Mouse (Mus musculus): ENCODE measurements around the gene Chd4.
"Not testable (repeated sequence)": the region's sequence is repeated elsewhere in the genome, so short reads cannot be mapped to it uniquely, and the experiment has no call there.

Gene Chd4

GRCm38 (mm10) chr6:125095391-125096278, at the start of gene Chd4:
Chd4 (plus strand) TSS chr6:125095981.
- DNase-seq: peak; percentile 97 to 99

- peak; percentile 91 for DNase-seq
Measured at GRCm38 (mm10) chr6:125046691-125047090, 49.1 kb upstream of the Chd4 start.

- DNase-seq: no peak
Measured at GRCm38 (mm10) chr6:125049678-125050077, 46.1 kb upstream of the Chd4 start, which contains the start of gene Acrbp. Acrbp (plus strand) TSS chr6:125049689.

- no peak for DNase-seq
Measured at GRCm38 (mm10) chr6:125051237-125051636, 44.5 kb upstream of the Chd4 start.

- no peak for DNase-seq
Measured at GRCm38 (mm10) chr6:125061493-125061892, 34.3 kb upstream of the Chd4 start.

- no peak for DNase-seq
Measured at GRCm38 (mm10) chr6:125062511-125062910, 33.3 kb upstream of the Chd4 start.

GRCm38 (mm10) chr6:125063906-125064305, 31.9 kb upstream of the Chd4 start:
- no peak for DNase-seq

GRCm38 (mm10) chr6:125065223-125065622, 30.6 kb upstream of the Chd4 start:
- not testable (repeated sequence) for DNase-seq

- no peak for DNase-seq
Measured at GRCm38 (mm10) chr6:125067571-125067995, 28.2 kb upstream of the Chd4 start, which contains the start of gene Lpar5. Lpar5 (plus strand) TSS chr6:125067920.

- DNase-seq: no peak
Measured at GRCm38 (mm10) chr6:125071170-125071895, 24.4 kb upstream of the Chd4 start.

- DNase-seq: peak; percentile 90 to 92
Measured at GRCm38 (mm10) chr6:125071896-125072279, 23.9 kb upstream of the Chd4 start.

- DNase-seq: no peak
Measured at GRCm38 (mm10) chr6:125073825-125074224, 22.0 kb upstream of the Chd4 start.

GRCm38 (mm10) chr6:125081394-125081793, 14.4 kb upstream of the Chd4 start:
- no peak for DNase-seq

- DNase-seq: peak; percentile 77 to 88
Measured at GRCm38 (mm10) chr6:125081797-125082560, 13.8 kb upstream of the Chd4 start.

- no peak for DNase-seq
Measured at GRCm38 (mm10) chr6:125082801-125083386, 12.9 kb upstream of the Chd4 start.

GRCm38 (mm10) chr6:125084424-125084823, 11.4 kb upstream of the Chd4 start:
- DNase-seq: peak; percentile 55 to 76

- DNase-seq: no peak
Measured at GRCm38 (mm10) chr6:125087937-125088336, 7.8 kb upstream of the Chd4 start.

- DNase-seq: peak; percentile 76 to 83
Measured at GRCm38 (mm10) chr6:125088561-125089321, 7.0 kb upstream of the Chd4 start.

GRCm38 (mm10) chr6:125089521-125090321, 6.1 kb upstream of the Chd4 start:
- peak; percentile 71 to 85 for DNase-seq

- no peak for DNase-seq
Measured at GRCm38 (mm10) chr6:125090341-125091085, 5.3 kb upstream of the Chd4 start.
